Mouse (Mus musculus) C2C12 (cell line): ENCODE results near the gene Mettl7a1. TPM values are rescaled to one million over a fixed set of nuclear protein-coding genes. Genes with fewer than 3 reads are reported as not detected.
"Not testable (repeated sequence)": the region's sequence is repeated elsewhere in the genome, so short reads cannot be mapped to it uniquely, and the experiment has no call there.

ENCODE experiments used
- H3K27me3 ChIP-seq: one replicate; pipeline ENCODE4 v1.6.1; 2011; ENCODE audit not compliant: control insufficient read depth, insufficient read depth, insufficient read length
- H3K36me3 ChIP-seq: one replicate; pipeline ENCODE4 v1.6.1; 2011; ENCODE audit not compliant: control insufficient read depth, insufficient read depth
- H3K4me3 ChIP-seq: one replicate; pipeline ENCODE4 v1.5.1; 2011; ENCODE audit warnings: mild to moderate bottlenecking, control low read depth; ENCODE audit not compliant: poor library complexity, insufficient read depth, severe bottlenecking
- H3K79me2 ChIP-seq: one replicate; pipeline ENCODE4 v1.6.1; 2011; ENCODE audit not compliant: control insufficient read depth, insufficient read depth
- H3K79me3 ChIP-seq: one replicate; pipeline ENCODE4 v1.6.1; 2011; ENCODE audit warnings: low read depth, control low read depth
- H3ac ChIP-seq: one replicate; pipeline ENCODE3; 2011; ENCODE audit warnings: low read depth; ENCODE audit not compliant: control insufficient read depth, insufficient read length
- CEBPB ChIP-seq: IDR thresholded peaks from one replicate; pipeline ENCODE4 v1.6.1; 2011; ENCODE audit warnings: low read depth, mild to moderate bottlenecking, control low read depth, moderate library complexity
- CTCF ChIP-seq: IDR thresholded peaks from one replicate; pipeline ENCODE4 v1.5.1; 2011; ENCODE audit not compliant: control insufficient read depth, insufficient read depth, insufficient read length
- FOSL1 ChIP-seq: IDR thresholded peaks from one replicate; pipeline ENCODE4 v1.8.0; 2011; ENCODE audit warnings: mild to moderate bottlenecking, low read length; ENCODE audit not compliant: poor library complexity, insufficient read depth, severe bottlenecking
- MAX ChIP-seq: IDR thresholded peaks from one replicate; pipeline ENCODE4 v1.6.1; 2011; ENCODE audit warnings: mild to moderate bottlenecking, control low read depth
- MYOD1 ChIP-seq: IDR thresholded peaks from one replicate; pipeline ENCODE4 v1.6.1; 2011; ENCODE audit warnings: low read depth; ENCODE audit not compliant: control insufficient read depth, insufficient read length
- MYOG ChIP-seq: IDR thresholded peaks from one replicate; pipeline ENCODE4 v1.6.1; 2011; ENCODE audit not compliant: control insufficient read depth, insufficient read length; ENCODE audit errors: extremely low read depth
- USF1 ChIP-seq: IDR thresholded peaks from one replicate; pipeline ENCODE4 v1.6.1; 2011; ENCODE audit warnings: low read depth, mild to moderate bottlenecking, control low read depth, moderate library complexity
- polyA plus RNA-seq: library from polyadenylated mRNA; unstranded; fragments of >200 nt; fragmentation: generic; extraction: Trizol; gene quantifications from one replicate; pipeline ENCODE4 v1.2.1, GENCODE M21; 2012; ENCODE audit warnings: missing spikeins

The Mettl7a1 gene
- polyA plus RNA-seq, 1 experiment, result 4.5 TPM

DNA sequence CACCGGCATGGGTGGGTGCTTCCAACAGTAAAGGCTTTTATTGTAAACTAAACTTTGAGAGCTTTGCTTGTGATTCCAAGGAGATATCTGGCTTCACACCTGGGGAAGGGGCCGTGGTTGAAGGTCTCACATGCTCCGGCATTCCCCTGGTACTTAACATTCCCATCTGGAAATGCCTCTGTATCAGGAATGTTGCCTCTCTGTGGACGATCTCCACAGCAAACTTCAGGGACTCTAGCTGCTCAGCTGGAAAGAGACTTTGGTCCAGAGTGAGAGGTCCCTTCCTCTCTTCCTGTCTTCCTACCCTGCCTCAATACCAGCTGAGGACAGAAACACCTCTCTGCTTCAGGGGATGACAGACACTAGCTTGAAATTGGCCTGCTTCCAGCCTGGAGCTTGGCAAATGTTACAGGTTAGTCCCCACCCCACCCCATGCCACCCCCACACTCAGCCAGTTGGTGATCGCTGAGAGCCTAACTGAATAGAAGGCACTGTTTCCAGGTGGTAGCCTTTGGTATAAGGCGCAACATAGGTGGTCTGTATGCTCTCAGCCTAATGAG, 47.6 kb downstream of the Mettl7a1 start:
- Histone ChIP-seq H3ac (no peak overlapping the region), H3K36me3 (no peaks in the 10 kb centered on the region), H3K27me3 (peaks cover 4% of the 10 kb centered on the region), H3K79me3 (no peaks in the 10 kb centered on the region), H3K79me2 (no peaks in the 10 kb centered on the region), H3K4me3 (no peak overlapping the region)
- TF ChIP-seq USF1 (no peak), MAX (no peak), CTCF (no peak), FOSL1 (no peak), MYOG (no peak), CEBPB (no peak), MYOD1 (no peak)

DNA sequence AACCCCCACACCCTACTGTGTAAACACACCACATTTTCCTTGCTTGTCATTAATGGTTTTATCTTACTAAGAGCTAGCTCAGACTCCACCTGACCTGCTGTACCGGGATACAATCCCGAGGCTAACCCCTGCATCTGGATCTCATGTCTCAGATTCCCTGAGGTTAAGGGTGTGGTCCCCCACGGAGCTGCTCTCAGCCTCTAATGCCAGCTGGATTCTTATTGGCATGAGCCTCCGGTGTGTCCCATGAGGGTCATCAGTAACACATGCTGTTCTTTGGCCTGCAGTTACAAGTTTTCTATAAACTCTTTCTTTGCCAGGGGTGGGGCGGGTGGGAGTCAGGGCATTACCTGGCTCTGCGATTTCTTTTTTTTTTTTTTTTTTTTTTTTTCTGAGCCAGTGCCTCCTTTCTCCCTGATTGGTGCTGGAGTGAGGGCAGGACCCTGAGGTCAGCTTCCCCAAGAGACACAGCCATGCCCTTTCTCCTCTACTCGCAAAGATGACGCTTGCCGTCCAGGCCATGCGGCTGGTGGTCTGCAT, 48.8 kb downstream of the Mettl7a1 start, which contains the start of the genes Methig1 and Mettl7a2:
Gene Methig1 (plus strand): TSS at position 439 of the 540 bp plus-strand sequence.
Gene Mettl7a2 (plus strand): TSS at position 490 of the 540 bp plus-strand sequence.
- Histone ChIP-seq H3K79me2 (no peaks in the 10 kb centered on the region), H3K27me3 (peaks cover 5% of the 10 kb centered on the region), H3K4me3 (no peak within 1 kb of the TSS), H3K79me3 (no peaks in the 10 kb centered on the region), H3K36me3 (no peaks in the 10 kb centered on the region), H3ac (no peak within 1 kb of the TSS)
- no peak for TF ChIP-seq MYOD1
- no peak for TF ChIP-seq CEBPB
- TF ChIP-seq MAX, result no peak
- TF ChIP-seq FOSL1, result no peak
- TF ChIP-seq USF1, result no peak
- TF ChIP-seq MYOG, result no peak
- TF ChIP-seq CTCF, result no peak

DNA sequence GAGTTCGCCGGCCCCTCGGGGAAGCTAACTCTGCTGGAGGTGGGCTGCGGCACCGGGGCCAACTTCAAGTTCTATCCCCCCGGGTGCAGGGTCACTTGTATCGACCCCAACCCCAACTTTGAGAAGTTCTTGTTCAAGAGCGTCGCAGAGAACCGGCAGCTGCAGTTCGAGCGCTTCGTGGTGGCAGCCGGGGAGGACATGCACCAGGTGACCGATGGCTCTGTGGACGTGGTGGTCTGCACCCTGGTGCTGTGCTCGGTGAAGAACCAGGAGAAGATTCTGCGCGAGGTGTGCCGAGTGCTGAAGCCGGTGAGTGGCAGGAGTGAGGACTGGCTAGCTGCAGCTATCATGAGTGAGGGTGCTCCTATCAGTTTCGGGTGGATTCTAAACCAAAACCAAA, 49.5 kb downstream of the Mettl7a1 start:
- H3ac ChIP-seq, H3K36me3 ChIP-seq, H3K79me3 ChIP-seq, H3K79me2 ChIP-seq, H3K4me3 ChIP-seq: not testable (repeated sequence)
- peaks cover 11% of the 10 kb centered on the region for H3K27me3 ChIP-seq

DNA sequence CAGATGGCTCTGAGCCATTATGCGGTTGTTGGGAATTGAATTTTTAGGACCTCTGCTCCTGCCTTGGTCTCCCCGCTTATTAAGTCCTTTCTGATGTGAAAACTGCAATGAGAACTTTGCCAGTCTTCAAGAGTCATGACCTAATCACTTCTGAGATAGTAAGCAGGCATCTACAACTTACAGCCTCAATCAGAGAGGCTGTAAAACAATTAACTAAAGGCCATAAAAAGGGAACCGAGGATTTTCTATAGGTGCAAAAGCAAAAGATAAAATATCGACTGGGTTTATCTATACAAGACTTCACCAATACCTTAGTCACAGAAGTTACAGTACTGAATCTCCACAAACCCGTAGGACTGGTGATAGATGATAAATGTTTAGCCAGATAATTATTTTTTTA, 51.9 kb downstream of the Mettl7a1 start:
- Histone ChIP-seq H3K79me3 (no peaks in the 10 kb centered on the region), H3K4me3 (no peak overlapping the region), H3K27me3 (peaks cover 17% of the 10 kb centered on the region), H3K79me2 (no peaks in the 10 kb centered on the region), H3ac (no peak overlapping the region), H3K36me3 (no peaks in the 10 kb centered on the region)
- TF ChIP-seq MAX (no peak), MYOD1 (no peak), CEBPB (no peak), FOSL1 (no peak), MYOG (no peak)

DNA sequence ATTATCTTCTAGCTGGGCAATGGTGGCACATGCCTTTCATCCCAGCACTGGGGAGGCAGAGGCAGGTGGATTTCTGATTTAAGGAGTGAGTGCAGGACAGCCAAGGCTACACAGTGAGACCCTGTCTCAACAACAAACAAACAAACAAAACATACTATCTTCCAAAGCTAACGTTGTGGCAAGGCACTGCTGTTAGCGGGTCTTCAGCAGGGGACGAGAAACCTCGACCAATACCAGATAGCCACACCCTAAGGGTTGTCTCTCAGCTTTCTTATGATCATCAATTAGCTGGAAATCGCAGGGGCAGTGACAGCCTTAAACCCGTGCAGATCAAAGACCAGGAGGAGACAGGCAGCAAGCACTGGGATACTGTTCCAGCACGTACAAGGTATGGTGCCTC, 60.3 kb downstream of the Mettl7a1 start, which contains the start of gene Higd1c:
Gene Higd1c (plus strand): TSS at position 301 of the 400 bp plus-strand sequence.
- no peaks in the 10 kb centered on the region for H3K79me2 ChIP-seq
- peaks cover 63% of the 10 kb centered on the region for H3K27me3 ChIP-seq
- no peak within 1 kb of the TSS for H3ac ChIP-seq
- no peaks in the 10 kb centered on the region for H3K79me3 ChIP-seq
- H3K4me3 ChIP-seq, result no peak within 1 kb of the TSS
- no peaks in the 10 kb centered on the region for H3K36me3 ChIP-seq
- TF ChIP-seq MAX (no peak), CEBPB (no peak)

DNA sequence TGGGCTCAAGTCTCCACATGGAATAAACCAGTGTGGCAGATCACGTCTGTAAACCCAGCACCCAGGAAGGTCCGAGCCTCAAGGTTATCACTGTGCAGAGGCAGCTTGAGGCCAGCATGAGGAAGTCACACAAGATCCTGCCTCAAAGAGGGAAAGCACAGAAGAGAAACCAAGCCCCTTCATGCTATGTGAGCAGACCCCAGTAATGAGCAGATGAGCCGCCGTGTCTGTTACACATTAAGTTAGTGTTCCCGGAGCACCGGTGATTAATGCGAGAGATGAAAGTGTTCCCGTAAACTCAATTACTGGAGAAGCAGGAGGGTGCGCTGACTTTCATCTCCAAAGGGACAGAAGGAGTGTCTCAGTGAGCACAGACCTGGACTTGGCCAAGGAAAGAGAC, 62.0 kb downstream of the Mettl7a1 start:
- H3K27me3 ChIP-seq, result peaks cover 59% of the 10 kb centered on the region
- H3K36me3 ChIP-seq, H3K79me3 ChIP-seq, H3K79me2 ChIP-seq, H3ac ChIP-seq, H3K4me3 ChIP-seq: not testable (repeated sequence)

DNA sequence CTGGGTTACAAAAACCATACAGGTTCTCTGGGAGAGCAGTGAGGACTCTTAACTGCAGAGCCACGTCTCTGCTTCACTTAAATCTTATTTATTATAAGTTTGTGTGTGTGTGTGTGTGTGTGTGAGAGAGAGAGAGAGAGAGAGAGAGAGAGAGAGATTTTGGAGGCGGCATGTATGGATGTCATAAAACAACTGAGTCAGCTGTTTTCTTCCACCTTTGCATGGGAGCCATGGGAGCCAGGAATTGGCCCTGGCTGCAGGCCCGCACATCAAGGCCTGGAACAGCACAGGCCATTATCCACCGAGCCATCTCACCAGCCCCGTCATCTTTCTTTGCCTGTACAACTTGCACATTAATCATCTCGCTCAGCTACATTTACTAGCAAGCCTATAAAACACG, 63.2 kb downstream of the Mettl7a1 start:
- H3K27me3 ChIP-seq, result peaks cover 54% of the 10 kb centered on the region
- TF ChIP-seq CTCF (no peak), FOSL1 (no peak), MYOD1 (no peak), USF1 (no peak), MAX (no peak), CEBPB (no peak), MYOG (no peak)
- H3K79me3 ChIP-seq, result no peaks in the 10 kb centered on the region
- no peaks in the 10 kb centered on the region for H3K79me2 ChIP-seq
- no peak overlapping the region for H3ac ChIP-seq
- H3K36me3 ChIP-seq, result no peaks in the 10 kb centered on the region
- H3K4me3 ChIP-seq, result no peak overlapping the region
